Mouse (Mus musculus) CH12.LX (cell line): Measurements from ENCODE around the gene B9d1.

Experiments used
- CTCF ChIP-seq, 2 experiments: IDR thresholded peaks in 1 of 2; conservative IDR thresholded peaks in 1 of 2; 2 replicates each; pipeline ENCODE4 v1.5.1; 2011 to 2012; ENCODE audit warnings: low read depth in 2 of 2, low read length in 2 of 2, improper control_type of control experiment in 1 of 2, inconsistent platforms in 1 of 2, mild to moderate bottlenecking in 1 of 2, moderate library complexity in 1 of 2
- E2F4 ChIP-seq: IDR thresholded peaks from 2 replicates; pipeline ENCODE4 v1.6.1; 2011; ENCODE audit warnings: low read depth, low read length, improper control_type of control experiment; ENCODE audit not compliant: insufficient replicate concordance
- MAFK ChIP-seq: IDR thresholded peaks from 2 replicates; pipeline ENCODE4 v1.6.1; 2011; ENCODE audit warnings: low read length, improper control_type of control experiment; ENCODE audit not compliant: insufficient replicate concordance
- POLR2A ChIP-seq: IDR thresholded peaks from 2 replicates; pipeline ENCODE4 v1.6.1; 2011; ENCODE audit warnings: low read depth, mild to moderate bottlenecking, improper control_type of control experiment, low read length
- POLR2AphosphoS2 ChIP-seq: IDR thresholded peaks from 2 replicates; pipeline ENCODE4 v1.6.1; 2011; ENCODE audit warnings: low read depth, low read length, improper control_type of control experiment
- USF2 ChIP-seq: conservative IDR thresholded peaks from 2 replicates; pipeline ENCODE4 v1.6.1; 2011; ENCODE audit warnings: low read depth, low read length, improper control_type of control experiment

- no peak for TF ChIP-seq MAFK
- no peak for TF ChIP-seq E2F4
- TF ChIP-seq POLR2A: no peak
- no peak for TF ChIP-seq POLR2AphosphoS2
- no peak for TF ChIP-seq USF2
- TF ChIP-seq CTCF (conservative IDR thresholded peaks at IDR 0.05 in 1 of 2, IDR thresholded peaks at IDR 0.05 in 1 of 2; ENCODE audit: low read depth in 2 of 2, low read length in 2 of 2): no peak
These were observed 15.9 kb upstream of the B9d1 start for GRCm38 (mm10) chr11:61489085-61489484.
